Mouse (Mus musculus) ES-Bruce4 (cell line): ENCODE data around the gene Agbl5.

Experiments used
- CTCF ChIP-seq: IDR thresholded peaks from one replicate; pipeline ENCODE4 v1.8.1; 2011; ENCODE audit warnings: low read depth, low read length
- POLR2A ChIP-seq: IDR thresholded peaks from one replicate; pipeline ENCODE4 v1.8.1; 2011; ENCODE audit warnings: low read length; ENCODE audit not compliant: insufficient read depth

- no peak for TF ChIP-seq POLR2A
- no peak for TF ChIP-seq CTCF
These were observed 46.6 kb upstream of the Agbl5 start for GRCm38 (mm10) chr5:30841896-30842295.
